Mouse (Mus musculus) c-Kit-positive CD71-negative TER-119-negative erythroid progenitor cells, embryonic 14.5 days (primary cell): ENCODE results near the gene Dpysl4.

Experiments
- DNase-seq: peaks from one replicate; pipeline ENCODE4 v3.0.0-alpha.2; 2013; ENCODE audit warnings: low read depth

The Dpysl4 gene

DNA sequence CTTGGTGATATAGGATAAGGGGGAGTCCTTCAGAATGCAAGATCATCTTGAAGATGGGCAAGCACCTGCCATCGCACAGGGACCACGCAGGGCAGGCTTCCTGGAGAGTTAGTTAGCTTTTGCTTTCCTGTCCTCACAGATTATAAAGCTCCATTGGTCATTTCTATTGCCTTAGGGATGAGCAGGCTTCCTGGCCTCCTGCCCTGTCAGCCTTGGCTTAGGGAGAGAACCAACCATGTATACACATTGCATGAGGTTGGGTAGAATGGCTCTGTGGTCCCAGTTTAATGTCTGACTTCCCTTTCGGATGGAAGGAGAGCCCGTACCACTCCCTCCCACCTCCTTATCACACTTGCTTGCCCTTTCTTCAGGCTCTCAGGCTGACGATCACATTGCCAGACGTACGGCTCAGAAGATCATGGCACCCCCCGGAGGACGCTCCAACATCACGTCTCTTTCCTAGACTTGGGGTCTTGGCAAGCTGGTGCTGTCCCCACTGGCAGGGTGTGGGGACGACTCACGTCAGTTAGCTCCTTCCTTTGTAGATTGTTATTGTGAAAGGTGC lies 14.8 kb downstream of the Dpysl4 start:
- DNase-seq: no peak

DNA sequence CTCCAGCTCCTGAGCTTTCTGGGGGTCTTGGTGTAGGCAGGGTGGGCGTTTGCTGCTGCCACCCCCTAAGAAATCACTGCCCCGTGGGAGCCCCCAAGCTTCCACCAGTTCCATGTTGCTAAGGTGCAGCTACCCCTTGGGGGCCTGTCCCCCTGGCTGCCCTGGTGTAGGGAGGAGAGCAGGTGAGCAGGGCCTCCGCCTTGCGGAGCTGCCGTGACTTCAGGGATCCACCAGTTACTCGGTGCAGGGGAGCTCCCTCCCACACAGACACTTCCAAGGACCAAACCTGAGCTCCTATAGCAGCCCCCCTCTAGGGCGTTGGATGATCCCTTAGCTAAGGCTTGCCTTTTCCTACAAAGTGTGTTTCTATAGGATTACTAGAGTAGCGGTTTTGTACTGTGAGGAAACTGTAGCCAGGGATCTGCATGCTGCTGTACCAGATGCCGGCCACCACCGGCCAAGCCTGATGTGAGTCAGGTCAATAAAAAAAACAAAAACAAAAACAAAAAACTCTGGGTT lies 15.5 kb downstream of the Dpysl4 start:
- DNase-seq: no peak

DNA sequence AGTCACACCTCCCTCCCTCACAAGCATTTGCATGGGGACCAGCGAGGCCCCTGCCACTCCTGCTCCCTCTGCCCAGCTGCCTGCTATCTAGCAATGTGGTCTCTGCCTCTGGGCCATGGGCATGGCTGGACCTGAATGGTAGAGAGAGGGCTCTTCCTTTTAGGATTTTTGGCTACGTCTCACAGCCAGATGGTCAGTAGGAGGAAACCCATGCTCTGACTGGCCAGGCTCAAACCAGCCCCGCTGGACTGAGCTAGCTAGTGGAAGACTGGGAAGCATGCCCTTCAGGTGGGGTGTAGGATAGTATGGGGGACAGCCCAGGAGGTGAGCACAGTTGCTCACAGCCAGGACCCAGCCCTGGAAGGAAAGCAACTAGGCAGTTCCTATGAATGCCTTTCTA lies 16.0 kb downstream of the Dpysl4 start:
- DNase-seq: no peak

DNA sequence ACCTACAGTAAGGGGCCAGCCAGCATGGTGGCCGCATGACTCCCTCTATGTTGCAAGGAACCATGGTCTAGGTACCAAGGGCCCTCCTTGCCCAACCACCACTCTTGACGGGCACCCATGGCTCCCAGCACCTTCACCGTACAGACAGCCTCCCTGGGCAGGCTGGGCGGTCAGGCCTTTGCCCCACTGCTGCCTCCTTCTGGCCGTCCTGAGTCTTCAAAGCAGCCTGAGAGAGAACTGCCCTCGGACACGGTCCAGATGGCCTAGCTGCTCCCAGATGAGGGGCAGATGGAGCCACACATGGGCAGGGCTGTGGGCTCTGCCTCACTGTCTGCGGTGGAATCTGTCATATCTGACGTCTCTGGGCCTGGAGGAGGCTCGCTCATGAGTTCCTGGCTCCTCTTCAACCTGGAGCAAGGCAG lies 18.2 kb downstream of the Dpysl4 start:
- no peak for DNase-seq

DNA sequence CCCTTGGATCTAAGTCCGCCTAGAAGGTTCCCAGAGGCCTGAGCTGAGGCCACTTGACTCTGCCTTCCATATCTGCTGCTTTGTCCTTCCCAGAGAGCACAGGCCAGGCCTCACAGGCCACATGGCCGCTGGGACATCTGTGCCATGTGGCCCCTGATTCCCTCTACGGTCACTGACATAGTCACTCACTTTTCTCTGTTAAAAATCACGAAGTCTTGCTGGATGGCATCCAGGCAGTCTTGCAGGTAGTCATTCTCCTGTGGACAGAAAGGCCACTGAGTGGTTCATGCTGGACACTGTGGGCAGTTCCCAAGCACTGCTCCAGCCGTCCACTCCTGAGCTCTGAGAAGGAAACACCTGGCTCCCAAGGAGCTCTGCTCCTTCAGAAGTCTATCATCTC lies 19.3 kb downstream of the Dpysl4 start:
- DNase-seq: no peak

DNA sequence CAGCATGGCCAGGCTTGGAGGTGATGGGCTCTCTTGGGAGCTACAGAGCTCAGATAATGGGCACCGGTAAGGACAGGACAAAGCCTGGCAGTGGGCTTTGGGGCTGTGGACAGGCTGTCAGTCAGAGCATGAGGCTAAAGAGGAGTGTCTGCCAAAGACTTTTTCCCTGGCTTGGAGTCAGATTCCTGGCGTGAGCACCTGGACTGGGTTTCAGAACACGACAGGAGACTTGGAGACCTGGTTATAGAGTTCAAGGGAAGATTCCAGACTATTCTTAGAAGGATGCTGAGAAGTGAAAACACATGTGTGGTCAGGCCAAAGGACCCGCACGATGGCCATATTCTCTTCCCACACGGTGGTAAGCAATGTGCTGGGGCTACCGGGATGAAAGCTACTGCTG lies 19.9 kb downstream of the Dpysl4 start:
- DNase-seq: no peak

DNA sequence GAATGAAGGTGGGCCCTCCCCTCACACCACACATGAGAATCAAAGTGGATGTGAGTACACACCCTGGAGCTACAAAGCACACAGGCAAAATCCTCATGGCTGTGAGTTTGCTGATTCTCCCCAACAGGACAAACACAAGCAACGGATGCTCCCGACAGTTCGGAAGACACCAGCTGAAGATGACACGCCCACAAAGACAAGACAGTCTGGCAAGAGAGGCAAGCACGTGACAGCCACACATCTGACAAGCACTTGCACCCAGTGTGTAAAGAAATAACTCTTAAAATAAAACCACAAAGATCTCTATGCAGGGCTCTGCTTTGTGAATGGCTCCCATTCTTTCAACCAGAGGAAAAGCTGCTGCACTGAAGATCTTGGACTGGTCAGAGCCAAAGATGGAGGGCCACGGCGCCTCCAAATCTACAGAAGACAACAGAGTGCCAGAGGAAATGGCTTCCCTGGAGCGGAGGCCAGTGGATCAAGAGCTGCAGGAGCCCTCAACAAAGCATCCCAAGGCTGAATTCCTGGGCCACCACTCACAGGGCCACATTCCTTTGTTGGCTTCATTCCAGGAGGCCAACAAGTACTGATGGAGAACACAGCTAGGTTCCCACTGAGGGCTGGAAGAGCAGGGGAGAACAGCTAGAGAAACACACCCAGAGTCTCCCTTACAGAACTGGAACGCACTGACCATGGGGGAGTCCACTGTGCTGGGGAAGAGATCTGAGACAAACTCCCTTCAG lies 22.3 kb downstream of the Dpysl4 start:
- DNase-seq: no peak

DNA sequence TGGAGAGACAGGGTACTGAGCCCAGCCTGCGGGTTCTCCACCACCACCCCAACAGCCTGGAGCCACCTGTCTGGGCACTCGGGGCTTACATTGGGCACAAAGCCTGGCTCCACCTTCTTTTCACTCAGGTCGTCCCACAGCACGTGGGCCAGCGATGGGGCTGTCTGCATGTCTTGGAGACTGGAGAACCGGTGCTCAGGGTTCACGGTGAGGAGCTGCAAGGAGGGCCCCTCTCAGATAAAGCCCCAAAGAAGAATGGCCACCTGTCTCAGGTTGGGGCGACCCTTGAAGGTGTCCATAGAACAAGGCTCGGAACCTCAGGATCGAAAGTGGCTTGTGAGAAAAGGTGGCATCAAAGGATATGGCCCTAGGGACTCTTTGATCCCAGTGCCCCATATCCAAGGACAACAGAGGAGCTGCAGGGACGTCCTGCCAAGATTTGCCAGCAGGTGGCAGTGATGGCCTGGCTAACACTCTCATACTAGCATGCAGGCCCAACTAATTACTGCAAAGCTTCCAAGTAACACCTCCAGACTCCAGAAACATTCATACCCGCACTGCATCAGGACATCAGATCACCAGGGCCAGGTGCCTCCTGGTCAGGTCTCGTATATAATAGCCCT lies 33.5 kb downstream of the Dpysl4 start:
- peak; percentile 36 for DNase-seq

DNA sequence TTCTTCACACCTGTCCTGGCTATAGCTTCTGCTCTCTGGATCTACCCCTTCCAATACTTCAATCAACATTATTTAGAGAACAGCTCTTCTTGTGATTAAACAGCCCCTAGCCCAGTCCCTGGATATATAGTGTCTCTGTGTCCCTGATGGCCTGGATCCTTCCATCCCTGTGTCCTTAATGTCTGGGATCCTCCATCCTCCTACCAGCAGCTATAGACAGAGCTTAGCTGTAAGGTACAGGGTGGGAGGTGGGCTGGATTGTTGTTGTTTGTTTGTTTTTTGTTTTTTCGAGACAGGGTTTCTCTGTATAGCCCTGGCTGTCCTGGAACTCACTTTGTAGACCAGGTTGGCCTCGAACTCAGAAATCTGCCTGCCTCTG lies 34.0 kb downstream of the Dpysl4 start:
- no peak for DNase-seq

DNA sequence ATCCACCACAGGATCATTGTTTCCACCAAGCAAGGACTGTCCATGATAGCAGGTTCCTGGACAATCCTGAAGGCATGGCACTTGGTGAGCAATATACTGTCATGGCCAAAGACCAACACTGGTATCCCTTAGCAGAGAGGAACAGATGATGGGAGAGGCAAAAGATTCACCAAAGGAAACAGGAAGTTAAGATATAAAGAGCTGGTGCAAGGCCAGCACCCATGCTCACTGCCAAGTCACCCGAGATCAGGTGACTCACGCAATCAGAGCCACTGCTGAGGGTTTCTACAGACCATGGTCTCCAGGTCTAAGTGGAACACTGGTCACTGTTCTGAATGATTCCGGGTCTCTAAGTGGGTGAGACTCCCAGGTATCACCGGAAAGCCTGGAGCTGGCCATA lies 40.1 kb downstream of the Dpysl4 start:
- DNase-seq: no peak

DNA sequence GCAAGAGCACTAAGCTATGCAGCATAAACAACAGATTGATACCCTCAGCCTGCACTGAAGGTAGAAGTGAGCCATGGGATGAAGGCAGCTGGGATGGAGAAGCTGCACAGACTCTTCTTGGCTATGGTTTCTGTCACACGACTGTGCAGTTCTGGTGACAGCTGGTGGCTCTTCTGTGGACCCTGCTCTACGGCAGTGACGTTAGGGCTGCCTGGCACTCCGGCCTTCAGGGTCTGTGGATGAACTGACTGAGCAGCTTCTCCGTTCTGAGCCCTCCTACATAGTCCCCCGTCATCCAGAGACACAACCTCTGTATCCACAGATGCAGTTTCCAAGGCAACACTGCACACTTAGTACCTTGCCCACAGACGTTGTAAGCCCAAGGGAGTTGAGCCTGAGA lies 40.7 kb downstream of the Dpysl4 start:
- DNase-seq: no peak

DNA sequence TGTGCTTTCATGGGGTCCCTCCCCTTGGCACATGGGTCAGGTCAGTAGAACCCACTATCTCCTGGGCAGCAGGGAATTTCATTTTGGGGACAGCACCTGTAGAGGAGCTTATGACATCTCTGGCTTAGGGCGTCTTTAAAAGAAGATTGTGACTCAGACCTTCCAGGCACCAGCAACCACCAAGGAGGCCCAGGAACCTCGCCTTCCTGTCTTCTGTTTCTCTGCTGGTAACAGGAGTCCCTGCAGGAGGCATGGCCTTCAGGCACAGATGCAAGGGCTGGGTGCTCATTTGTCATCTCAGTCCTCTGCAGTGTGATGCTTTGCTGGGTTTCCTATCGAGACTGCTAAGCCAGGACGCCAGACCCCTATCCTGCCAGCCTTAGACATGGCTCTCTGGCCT lies 43.2 kb downstream of the Dpysl4 start:
- no peak for DNase-seq

DNA sequence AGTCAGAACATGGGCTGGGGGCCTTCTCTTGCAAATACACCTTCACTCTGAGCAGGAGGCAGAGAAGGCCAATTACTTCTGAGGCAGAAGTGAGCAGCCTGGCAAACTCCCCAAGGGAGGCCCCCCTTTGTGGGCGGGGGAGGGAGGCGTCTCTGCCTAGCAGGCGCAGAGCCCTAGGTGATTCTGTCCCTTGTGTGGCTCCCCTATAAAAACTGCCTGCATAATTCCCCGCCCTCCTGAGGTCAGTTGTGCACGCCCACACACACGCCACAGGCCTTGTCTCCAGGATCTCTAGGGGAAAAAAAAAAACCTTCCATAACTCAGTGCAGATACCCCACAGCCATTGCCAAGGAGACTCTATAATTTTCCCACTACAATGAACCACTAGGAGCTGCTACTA lies 44.6 kb downstream of the Dpysl4 start:
- DNase-seq: no peak

DNA sequence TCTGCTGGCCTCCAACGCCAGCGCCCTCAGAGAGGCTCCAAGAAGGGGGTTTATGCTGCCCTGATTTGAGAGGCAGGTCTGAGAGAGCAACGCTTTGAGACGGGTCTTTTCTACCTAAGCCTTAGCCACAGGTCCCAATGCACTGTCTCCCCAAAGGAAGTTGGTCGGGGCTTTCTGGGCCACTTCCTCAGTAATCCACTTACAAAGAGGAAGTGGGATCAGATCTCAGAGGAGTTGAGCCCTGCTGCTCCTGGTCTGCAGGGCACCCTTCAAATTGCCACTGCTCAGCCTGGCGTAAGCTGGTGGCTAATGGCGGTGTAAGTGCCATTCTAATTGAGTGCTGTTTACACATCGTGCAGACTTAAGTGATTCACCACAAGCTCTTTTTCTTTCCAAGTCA lies 45.7 kb downstream of the Dpysl4 start:
- no peak for DNase-seq

DNA sequence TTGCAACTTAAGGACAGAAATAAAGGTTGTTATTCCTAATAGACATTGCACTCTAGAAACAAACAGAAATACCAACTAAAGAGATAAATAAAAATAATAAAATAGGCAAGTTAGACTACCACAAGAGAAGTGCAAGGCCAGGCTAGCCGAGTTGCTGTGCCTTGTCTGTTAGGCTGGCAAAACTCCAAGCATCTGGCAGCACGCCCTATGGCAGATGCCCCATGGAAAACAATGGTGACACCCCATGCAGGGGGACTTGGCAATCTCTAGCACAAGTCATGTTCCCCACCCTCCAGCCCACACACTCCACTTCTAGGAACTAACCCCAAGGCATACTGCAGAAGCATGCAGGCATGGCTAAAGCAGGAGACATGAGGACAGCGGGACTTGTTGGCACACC lies 47.6 kb downstream of the Dpysl4 start:
- no peak for DNase-seq

DNA sequence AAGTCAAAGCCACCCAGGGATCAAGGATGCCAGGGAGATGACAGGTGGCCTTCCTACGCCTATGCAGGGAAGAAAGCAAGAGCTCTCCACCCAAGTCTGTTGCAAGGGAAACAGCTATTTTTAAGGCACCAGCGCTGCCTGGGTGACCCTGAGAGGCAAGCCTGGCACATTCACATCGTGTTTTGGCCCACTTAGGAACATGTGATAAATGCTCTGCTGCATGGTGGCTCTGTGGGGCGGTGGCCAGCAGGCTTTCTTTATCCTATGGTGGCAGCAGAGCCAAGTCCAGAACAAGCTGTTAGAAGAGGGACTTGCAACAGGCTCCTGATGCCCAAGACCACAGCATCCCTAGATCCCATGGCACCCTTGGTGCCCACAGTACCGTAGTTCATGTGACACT lies 49.4 kb downstream of the Dpysl4 start:
- no peak for DNase-seq

DNA sequence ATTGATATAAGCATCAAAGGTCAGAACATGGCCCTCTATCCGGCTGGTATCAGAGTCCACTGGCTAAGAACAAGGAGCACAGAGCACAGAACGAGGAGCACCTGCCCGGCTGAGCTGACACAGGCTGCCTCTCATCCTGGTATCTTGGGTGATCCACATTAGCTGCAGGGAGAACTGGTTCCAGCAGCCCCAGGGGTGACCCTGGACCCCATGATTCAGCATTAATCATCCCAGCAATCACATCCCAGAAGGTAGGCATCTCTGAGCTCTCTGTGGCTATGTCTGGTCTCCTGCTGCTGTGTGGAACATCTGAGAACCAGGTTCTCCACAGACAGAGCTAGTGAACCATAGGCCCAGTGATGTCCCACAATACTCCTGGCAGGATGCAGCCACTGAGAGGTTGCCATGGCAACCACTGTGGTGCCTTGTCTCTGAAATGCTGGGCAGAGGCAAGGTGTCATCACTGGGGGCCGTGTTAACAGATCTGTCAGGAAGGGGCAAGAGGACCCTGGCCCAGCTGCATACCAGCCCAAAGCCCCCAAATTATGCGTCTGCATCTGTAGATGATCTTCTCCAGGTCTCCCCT lies 51.2 kb downstream of the Dpysl4 start:
- DNase-seq: no peak

DNA sequence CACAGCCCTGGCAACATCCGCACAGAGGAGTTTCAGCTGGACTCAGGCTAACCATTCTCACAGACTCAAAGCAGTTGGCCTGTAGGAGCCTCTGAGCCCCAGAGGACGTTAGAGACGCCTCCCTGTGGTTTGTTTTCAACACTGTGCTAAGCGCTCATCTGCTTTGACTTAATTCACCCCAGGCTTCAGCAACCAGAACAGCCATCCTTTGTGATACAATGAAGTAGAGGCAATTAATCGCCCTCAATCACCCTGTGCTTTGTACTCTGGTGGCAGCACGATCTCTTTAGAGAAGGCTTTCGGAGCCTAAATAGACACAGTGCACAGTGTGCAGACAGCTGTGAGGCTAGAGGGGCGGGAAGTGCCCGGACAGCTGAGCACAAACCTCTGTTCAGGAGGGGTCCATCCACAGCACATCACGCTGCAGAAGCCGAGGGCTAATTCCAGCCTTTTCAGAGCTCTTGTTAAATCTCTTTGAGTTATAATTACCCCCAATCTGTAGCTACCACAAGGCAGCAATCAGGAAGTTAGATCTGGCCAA lies 54.2 kb downstream of the Dpysl4 start:
- DNase-seq: no peak

DNA sequence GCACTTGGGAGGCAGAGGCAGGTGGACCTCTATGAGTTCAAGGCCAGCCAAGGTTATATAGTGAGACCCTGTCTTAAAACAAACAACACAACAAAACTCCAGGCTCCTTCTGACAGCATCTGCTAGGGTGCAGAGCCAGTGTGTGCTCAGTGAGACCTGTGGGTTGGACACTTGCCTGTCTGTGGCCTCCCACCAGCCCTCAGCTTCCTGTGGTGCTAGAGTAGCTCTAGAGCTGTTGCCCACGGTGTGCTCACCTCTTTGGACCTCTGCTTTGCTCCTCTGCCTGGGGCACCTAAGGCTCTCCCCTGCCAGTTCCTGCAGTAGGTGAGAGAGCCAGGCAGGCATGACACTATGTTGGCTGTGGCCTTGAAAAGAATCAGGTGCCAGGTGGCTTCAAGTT lies 58.0 kb downstream of the Dpysl4 start:
- DNase-seq: no peak

DNA sequence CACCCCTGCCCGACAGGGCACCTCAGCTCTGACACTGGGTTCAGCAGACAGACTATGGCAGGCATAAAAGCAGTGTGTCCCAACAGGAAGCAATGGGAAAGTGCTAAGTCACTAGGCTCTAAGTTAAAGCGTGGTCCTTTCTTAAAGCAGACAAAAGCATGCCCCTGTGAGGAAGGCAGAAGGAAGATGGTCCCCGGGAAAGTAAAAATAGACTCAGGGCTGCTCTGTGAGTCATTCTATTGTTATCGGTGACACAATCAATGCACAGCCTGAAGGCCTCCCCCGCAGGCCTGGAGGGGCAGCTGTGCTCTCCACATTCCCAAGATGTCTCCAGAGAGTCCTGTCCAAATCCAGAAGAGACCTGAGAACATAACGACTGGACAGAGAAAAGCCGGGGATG lies 60.1 kb downstream of the Dpysl4 start:
- no peak for DNase-seq

DNA sequence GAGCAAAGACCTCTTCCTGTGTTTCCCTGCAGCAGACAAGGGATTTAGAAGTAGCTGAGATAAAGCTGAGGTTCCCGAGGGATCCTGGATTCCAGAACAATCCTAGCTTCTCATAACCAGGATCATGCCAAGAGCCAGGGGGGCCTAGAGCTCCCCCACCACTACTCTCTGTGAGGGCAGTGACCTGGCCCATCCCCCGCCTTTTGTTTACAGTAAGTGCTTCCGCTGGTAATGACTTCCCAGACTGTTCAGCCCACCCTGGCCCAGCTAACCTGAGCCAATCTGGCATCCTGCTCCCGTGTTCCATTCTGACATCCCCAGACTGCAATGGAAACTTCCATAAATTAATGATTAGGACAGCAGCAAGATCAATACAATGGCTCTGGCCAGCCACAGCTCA lies 61.6 kb downstream of the Dpysl4 start:
- no peak for DNase-seq

DNA sequence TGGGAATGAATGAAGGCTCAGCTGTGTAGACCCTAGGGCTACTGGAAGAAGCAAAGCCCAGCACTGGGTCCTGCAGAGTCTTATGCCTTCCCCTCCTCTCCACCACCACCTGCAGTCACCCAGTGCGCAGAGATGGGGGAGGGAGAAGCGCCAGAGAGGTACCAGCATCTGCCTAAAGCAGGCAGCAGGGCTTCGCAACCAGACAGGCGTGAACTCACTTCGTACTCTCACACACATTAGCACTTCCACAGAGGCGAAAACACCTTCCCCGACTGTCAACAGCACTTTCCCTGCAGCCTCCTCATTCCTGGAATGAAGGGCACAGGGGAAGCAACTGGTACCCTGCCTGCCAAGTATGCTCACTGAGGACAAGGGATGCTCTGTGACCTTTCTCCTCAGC lies 63.6 kb downstream of the Dpysl4 start:
- no peak for DNase-seq

DNA sequence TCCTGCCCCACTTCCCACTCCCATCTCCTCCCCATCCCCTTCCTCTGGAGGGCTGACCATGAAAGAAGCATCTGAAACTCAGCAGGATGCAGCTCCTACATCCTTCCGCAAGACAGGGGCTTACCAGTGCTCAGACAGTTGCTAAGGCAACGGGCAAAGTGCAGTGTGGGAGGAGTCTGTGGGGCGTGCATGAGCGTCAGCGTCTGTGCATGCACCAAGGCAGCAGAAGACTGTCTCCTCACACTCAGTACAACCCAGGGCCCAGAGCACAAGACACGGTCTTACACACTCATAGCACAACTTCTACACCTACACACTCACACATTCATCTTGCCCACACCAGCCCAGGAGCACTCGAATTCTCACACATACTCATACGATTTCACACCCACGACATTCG lies 65.3 kb downstream of the Dpysl4 start:
- DNase-seq: no peak
